In the genomic region with DNA sequence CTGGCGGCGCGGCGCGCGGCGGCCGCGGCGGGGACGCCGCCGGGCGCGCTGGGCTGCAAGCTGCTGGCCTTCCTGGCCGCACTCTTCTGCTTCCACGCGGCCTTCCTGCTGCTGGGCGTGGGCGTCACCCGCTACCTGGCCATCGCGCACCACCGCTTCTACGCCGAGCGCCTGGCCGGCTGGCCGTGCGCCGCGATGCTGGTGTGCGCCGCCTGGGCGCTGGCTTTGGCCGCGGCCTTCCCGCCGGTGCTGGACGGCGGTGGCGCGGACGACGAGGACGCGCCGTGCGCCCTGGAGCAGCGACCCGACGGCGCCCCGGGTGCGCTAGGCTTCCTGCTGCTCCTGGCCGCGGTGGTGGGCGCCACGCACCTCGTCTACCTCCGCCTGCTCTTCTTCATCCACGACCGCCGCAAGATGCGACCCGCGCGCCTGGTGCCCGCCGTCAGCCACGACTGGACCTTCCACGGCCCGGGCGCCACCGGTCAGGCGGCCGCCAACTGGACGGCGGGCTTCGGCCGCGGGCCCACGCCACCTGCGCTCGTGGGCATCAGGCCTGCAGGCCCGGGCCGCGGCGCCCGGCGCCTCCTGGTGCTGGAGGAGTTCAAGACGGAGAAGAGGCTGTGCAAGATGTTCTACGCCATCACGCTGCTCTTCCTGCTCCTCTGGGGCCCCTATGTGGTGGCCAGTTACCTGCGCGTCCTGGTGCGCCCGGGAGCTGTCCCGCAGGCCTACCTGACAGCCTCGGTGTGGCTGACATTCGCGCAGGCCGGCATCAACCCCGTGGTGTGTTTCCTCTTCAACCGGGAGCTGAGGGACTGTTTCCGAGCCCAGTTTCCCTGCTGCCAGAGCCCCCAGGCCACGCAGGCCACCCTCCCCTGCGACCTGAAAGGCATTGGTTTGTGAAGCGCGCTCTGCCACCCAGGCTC, we compare ENCODE assay signal across 9 mouse cellular contexts. TPM values are rescaled to one million over a fixed set of nuclear protein-coding genes. Genes with fewer than 3 reads are reported as not detected.
A peak's percentile ranks its signal among the peaks of the same experiment; 100 is the strongest.
DNase-seq lines count a peak whose midpoint lies in the region; ATAC-seq and TF ChIP-seq lines count a peak whose summit lies in the region.
"Had no signal": no experiment of that assay in that cellular context is flagged by ENCODE, and none has a peak within 500 bp of the region (broad histone marks: within the 10 kb centered on the region; RNA-seq: fewer than 3 reads in every experiment).

No protein-coding gene starts in this region.

- no peaks in the 10 kb centered on the region for H3K36me3 ChIP-seq in forebrain, embryonic 12.5 days (replicated peaks)
- H3K36me3 ChIP-seq in kidney, embryonic 16.5 days (ENCODE audit: insufficient read depth, low read length), result no peaks in the 10 kb centered on the region
- no peaks in the 10 kb centered on the region for H3K36me3 ChIP-seq in midbrain, embryonic 12.5 days

- H3K27ac ChIP-seq in cerebellum, adult 2 months (ENCODE audit: insufficient read depth, low read length), result peak overlapping the region; percentile 65
- peak overlapping the region; percentile 84 for H3K27ac ChIP-seq in forebrain, embryonic 12.5 days
- H3K27ac ChIP-seq in kidney, embryonic 16.5 days (ENCODE audit: low read length), result no peak overlapping the region
- H3K27ac ChIP-seq in midbrain, embryonic 12.5 days (replicated peaks), result peak overlapping the region; percentile 81

- H3K9me3 ChIP-seq in forebrain, embryonic 12.5 days, result no peaks in the 10 kb centered on the region
- no peaks in the 10 kb centered on the region for H3K9me3 ChIP-seq in kidney, embryonic 16.5 days (ENCODE audit: low read length)
- no peaks in the 10 kb centered on the region for H3K9me3 ChIP-seq in midbrain, embryonic 12.5 days

- 0 out of 2 replicates have a peak, but pooled peaks have one; percentile 5 for TF ChIP-seq POLR2A in cerebellum, adult 2 months (IDR thresholded peaks at IDR 0.05; ENCODE audit: borderline replicate concordance, insufficient read depth, low read length)

- WGBS in cerebellum, adult 2 months, result 1% methylated on average over 108 of the region's 110 CpGs
- 1% methylated on average over 100 of the region's 110 CpGs for WGBS in forebrain, embryonic 12.5 days
- 2% methylated on average over 110 of the region's 110 CpGs for whole genome bisulfite sequencing in kidney, embryonic 16.5 days
- 1% methylated on average over 106 of the region's 110 CpGs for WGBS in midbrain, embryonic 12.5 days

- ATAC-seq in forebrain, embryonic 12.5 days (ENCODE audit: low FRiP score), result peak; percentile 22
- ATAC-seq in kidney, embryonic 16.5 days (ENCODE audit: low FRiP score, low TSS enrichment), result peak; percentile 66
- peak; percentile 44 for ATAC-seq in midbrain, embryonic 12.5 days (ENCODE audit: low FRiP score, low read depth)

- no peaks in the 10 kb centered on the region; the same call in 1 of the 2 replicates for H3K4me1 ChIP-seq in cerebellum, adult 2 months (ENCODE audit: control insufficient read depth, insufficient read depth, low read length)
- peaks cover 11% of the 10 kb centered on the region for H3K4me1 ChIP-seq in forebrain, embryonic 12.5 days
- H3K4me1 ChIP-seq in kidney, embryonic 16.5 days (ENCODE audit: insufficient read depth, low read length), result peaks cover 12% of the 10 kb centered on the region
- H3K4me1 ChIP-seq in midbrain, embryonic 12.5 days, result peaks cover 12% of the 10 kb centered on the region

- peak overlapping the region; percentile 85 for H3K9ac ChIP-seq in forebrain, embryonic 12.5 days
- peak overlapping the region; percentile 75 for H3K9ac ChIP-seq in kidney, embryonic 16.5 days (replicated peaks; ENCODE audit: low read length)
- peak overlapping the region; percentile 75 for H3K9ac ChIP-seq in midbrain, embryonic 12.5 days (replicated peaks)

- DNase-seq in ovary, postnatal 36 days (ENCODE audit: low spot score), result peak; percentile 43
- no peak for DNase-seq in ovary, postnatal 14 days (ENCODE audit: low spot score)
- peak; percentile 59 to 65 for DNase-seq in cerebellum, adult 2 months
- no peak for DNase-seq in natural killer cell, adult 2 months (ENCODE audit: low spot score in 2 of 2)
- DNase-seq in thymus, postnatal 25 days, result no peak

- peak overlapping the region; percentile 90 for H3K4me2 ChIP-seq in forebrain, embryonic 12.5 days
- peak overlapping the region; percentile 82 for H3K4me2 ChIP-seq in kidney, embryonic 16.5 days (replicated peaks; ENCODE audit: low read depth, low read length)
- peak overlapping the region; percentile 90 for H3K4me2 ChIP-seq in midbrain, embryonic 12.5 days (replicated peaks)

- TF ChIP-seq CTCF in cerebellum, adult 2 months (IDR thresholded peaks at IDR 0.05; ENCODE audit: borderline replicate concordance, insufficient read depth, low read depth, low read length), result no peak

- H3K4me3 ChIP-seq in cerebellum, adult 2 months (replicated peaks; ENCODE audit: insufficient read depth, low read depth, low read length), result peak overlapping the region; percentile 60
- peak overlapping the region; percentile 84 for H3K4me3 ChIP-seq in forebrain, embryonic 12.5 days (replicated peaks)
- peak overlapping the region; percentile 55 for H3K4me3 ChIP-seq in kidney, embryonic 16.5 days (ENCODE audit: low read length)
- H3K4me3 ChIP-seq in midbrain, embryonic 12.5 days, result peak overlapping the region; percentile 78

- H3K27me3 ChIP-seq in cerebellum, adult 2 months (ENCODE audit: control insufficient read depth, insufficient read depth, low read length), result no peaks in the 10 kb centered on the region
- peaks cover 81% of the 10 kb centered on the region for H3K27me3 ChIP-seq in forebrain, embryonic 12.5 days
- H3K27me3 ChIP-seq in kidney, embryonic 16.5 days (ENCODE audit: insufficient read depth, low read length), result peaks cover 64% of the 10 kb centered on the region
- H3K27me3 ChIP-seq in midbrain, embryonic 12.5 days, result peaks cover 85% of the 10 kb centered on the region

RNA-seq across cellular contexts. Expression of gene Gpr27, which starts 0.7 kb away (rescaled TPM):
- 10.0 and 10.4 TPM in 2 replicates for polyA plus RNA-seq in cerebellum, adult 2 months (2012; rRNA removed)
- 5.9 and 6.7 TPM in 2 replicates for polyA plus RNA-seq in forebrain, embryonic 12.5 days (2016; fragmentation: Nextera tagmentation; extraction: Ambion mirVana)
- 1.6 and 1.8 TPM in 2 replicates for polyA plus RNA-seq in kidney, embryonic 16.5 days (2015; fragmentation: Nextera tagmentation; extraction: Ambion mirVana)
- 5.3 and 7.4 TPM in 2 replicates for polyA plus RNA-seq in midbrain, embryonic 12.5 days (2016; fragmentation: Nextera tagmentation; extraction: Ambion mirVana)
- polyA plus RNA-seq: erythroblast, embryonic 14.5 days had no signal

RNA-seq across cellular contexts. Expression of gene Gm20696, which starts 26.6 kb away (rescaled TPM):
- polyA plus RNA-seq in cerebellum, adult 2 months (2012; rRNA removed), result 2.5 and 2.8 TPM in 2 replicates
- polyA plus RNA-seq in forebrain, embryonic 12.5 days (2016; fragmentation: Nextera tagmentation; extraction: Ambion mirVana), result 4.2 and 6.0 TPM in 2 replicates
- 1.7 and 2.1 TPM in 2 replicates for polyA plus RNA-seq in kidney, embryonic 16.5 days (2015; fragmentation: Nextera tagmentation; extraction: Ambion mirVana)
- 4.5 and 6.9 TPM in 2 replicates for polyA plus RNA-seq in midbrain, embryonic 12.5 days (2016; fragmentation: Nextera tagmentation; extraction: Ambion mirVana)
- polyA plus RNA-seq: erythroblast, embryonic 14.5 days had no signal

RNA-seq across cellular contexts. Expression of gene Eif4e3, which starts 26.6 kb away (rescaled TPM):
- polyA plus RNA-seq in cerebellum, adult 2 months (2012; rRNA removed), result 16.0 and 17.0 TPM in 2 replicates
- 12.7 and 13.1 TPM in 2 replicates for polyA plus RNA-seq in forebrain, embryonic 12.5 days (2016; fragmentation: Nextera tagmentation; extraction: Ambion mirVana)
- polyA plus RNA-seq in kidney, embryonic 16.5 days (2015; fragmentation: Nextera tagmentation; extraction: Ambion mirVana), result 17.6 and 18.5 TPM in 2 replicates
- 12.5 and 13.0 TPM in 2 replicates for polyA plus RNA-seq in midbrain, embryonic 12.5 days (2016; fragmentation: Nextera tagmentation; extraction: Ambion mirVana)
- polyA plus RNA-seq: erythroblast, embryonic 14.5 days had no signal

RNA-seq across cellular contexts. Expression of gene Prok2, which starts 33.0 kb away (rescaled TPM):
- not detected in 2 replicates for polyA plus RNA-seq in cerebellum, adult 2 months (2012; rRNA removed)
- 1.1 and 2.1 TPM in 2 replicates for polyA plus RNA-seq in forebrain, embryonic 12.5 days (2016; fragmentation: Nextera tagmentation; extraction: Ambion mirVana)
- polyA plus RNA-seq in kidney, embryonic 16.5 days (2015; fragmentation: Nextera tagmentation; extraction: Ambion mirVana), result 0.17 TPM in 1 of 2 replicates, not detected in the other
- polyA plus RNA-seq in midbrain, embryonic 12.5 days (2016; fragmentation: Nextera tagmentation; extraction: Ambion mirVana), result 0.31 TPM in 1 of 2 replicates, not detected in the other
- polyA plus RNA-seq: erythroblast, embryonic 14.5 days had no signal

Comparison
In these comparisons a context has a peak if more than half of its experiments do, and no peak if none do; other contexts are left out.
1. DNase-seq: peak in ovary, postnatal 36 days (single experiment) and cerebellum, adult 2 months (2 of 2); none in ovary, postnatal 14 days (single experiment), natural killer cell, adult 2 months (0 of 2) and thymus, postnatal 25 days (single experiment).
2. Peak in every context shown above with its lines, with median percentiles within 50 percentile points of each other: H3K4me3 ChIP-seq, ATAC-seq, H3K4me2 ChIP-seq and H3K9ac ChIP-seq.